Mouse (Mus musculus): ENCODE data around the gene Magea2. TPM values are rescaled to one million over a fixed set of nuclear protein-coding genes. Genes with fewer than 3 reads are reported as not detected.

Gene Magea2
- polyA plus RNA-seq (2017; shearing (Covaris generic)) = not detected

DNA sequence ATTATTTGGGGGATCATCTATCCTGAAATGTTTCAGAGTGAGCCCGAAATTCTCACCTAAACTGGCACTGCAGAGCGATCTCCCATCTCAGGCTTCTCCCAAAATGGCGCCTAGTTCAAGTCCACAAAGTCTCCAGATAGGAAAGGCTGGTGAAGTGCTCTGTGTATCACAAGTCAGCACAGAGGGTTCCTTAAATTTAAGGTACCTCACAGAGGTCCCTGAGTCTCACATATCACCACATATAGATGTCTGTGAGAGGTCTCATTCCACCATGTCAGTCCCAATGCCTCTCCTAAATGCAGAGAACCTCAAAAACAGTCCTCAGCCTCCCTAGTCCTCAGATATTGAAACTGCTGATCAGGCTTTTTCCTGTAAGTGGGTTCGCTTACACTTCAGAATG, at the start of gene Magea2:
Gene Magea2, minus strand, starts transcription at position 101 of the 400 bp plus-strand sequence.

DNA sequence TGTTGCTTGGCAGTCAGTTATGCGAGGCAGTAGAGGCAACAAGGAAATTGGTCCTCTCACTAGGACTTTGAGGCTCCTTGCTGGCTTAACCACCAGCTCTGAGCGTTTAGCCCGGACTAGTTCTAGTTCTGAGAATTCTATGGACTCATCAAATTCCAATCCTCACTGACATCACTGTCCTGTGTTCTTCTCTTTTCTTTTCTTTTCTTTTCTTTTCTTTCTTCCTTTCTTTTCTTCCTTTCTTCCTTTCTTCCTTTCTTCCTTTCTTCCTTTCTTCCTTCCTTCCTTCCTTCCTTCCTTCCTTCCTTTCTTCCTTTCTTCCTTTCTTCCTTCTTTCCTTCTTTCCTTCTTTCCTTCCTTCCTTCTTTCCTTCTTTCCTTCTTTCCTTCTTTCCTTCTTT, 34.8 kb upstream of the Magea2 start, which contains the start of gene Cldn34b2:
Gene Cldn34b2, minus strand, starts transcription at position 101 of the 400 bp plus-strand sequence.

DNA sequence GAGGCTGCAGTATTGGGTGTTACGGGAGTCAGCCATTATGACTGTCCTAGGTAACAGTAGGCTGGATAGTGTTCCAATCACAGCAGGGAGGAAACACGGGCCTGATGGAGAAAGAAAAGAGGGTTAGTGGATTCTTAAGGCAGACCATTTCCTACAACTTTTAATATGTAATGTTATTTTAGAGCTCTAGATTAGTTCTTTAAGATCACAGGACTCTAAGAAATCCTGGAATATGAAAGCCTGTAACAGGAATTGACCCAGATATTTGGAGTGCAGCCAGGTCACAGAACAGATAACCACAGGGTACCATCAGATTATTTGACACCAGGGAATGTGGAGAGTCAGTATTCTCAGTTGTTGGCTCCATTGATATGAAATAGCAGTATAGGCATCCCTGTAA, 3.8 kb downstream of the Magea2 start, which contains the start of gene Magea1:
Gene Magea1, minus strand, starts transcription at position 101 of the 400 bp plus-strand sequence.

DNA sequence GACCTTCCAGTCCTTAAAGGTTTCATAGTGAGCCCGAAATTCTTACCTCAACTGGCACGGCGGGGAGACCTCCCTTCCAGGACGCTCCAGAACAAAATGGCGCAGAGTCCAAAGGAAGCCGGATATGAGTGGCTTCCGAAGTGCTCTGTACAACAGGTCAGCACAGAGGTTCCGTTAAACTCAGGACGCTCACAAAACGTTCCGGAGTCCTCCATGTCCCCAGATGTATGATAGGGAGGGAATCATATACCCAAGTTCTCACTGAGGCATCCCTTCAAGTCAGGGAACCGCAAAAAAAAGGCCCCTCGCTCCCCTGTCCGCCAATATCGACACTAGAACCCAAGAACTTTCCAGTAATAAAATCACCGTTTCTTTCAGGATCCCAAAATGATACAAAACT, 30.4 kb downstream of the Magea2 start, which contains the start of gene Magea5:
Gene Magea5, minus strand, starts transcription at position 101 of the 400 bp plus-strand sequence.

DNA sequence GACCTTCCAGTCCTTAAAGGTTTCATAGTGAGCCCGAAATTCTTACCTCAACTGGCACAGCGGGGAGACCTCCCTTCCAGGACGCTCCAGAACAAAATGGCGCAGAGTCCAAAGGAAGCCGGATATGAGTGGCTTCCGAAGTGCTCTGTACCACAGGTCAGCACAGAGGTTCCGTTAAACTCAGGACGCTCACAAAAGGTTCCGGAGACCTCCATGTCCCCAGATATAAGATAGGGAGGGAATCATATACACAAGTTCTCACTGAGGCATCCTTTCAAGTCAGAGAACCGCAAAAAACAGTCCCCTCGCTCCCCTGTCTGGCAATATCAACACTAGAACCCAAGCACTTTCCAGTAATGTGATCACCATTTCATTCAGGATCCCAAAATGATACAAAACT, 97.7 kb downstream of the Magea2 start, which contains the start of gene Magea8:
Gene Magea8, minus strand, starts transcription at position 101 of the 400 bp plus-strand sequence.

Other genes with a start within 250 kb of the Magea2 start
- gene Cldn34b1, start 203.4 kb downstream of the Magea2 start, polyA plus RNA-seq (2017; shearing (Covaris generic)) = under 1 TPM in 1 of 2 experiments, not detected in 1; 0.19 TPM
- gene Magea6, start 157.7 kb downstream of the Magea2 start, polyA plus RNA-seq (2017; shearing (Covaris generic)) = under 1 TPM in 1 of 2 experiments, not detected in 1; 0.47 TPM
- not detected for gene Magea3, start 144.2 kb downstream of the Magea2 start, polyA plus RNA-seq (2017; shearing (Covaris generic))
- gene Magea8, start 97.8 kb downstream of the Magea2 start, polyA plus RNA-seq (2017; shearing (Covaris generic)) = not detected
- gene Magea5, start 30.5 kb downstream of the Magea2 start, polyA plus RNA-seq (2017; shearing (Covaris generic)) = not detected
- under 1 TPM in 1 of 2 experiments, not detected in 1; 0.24 TPM for gene Magea1, start 3.9 kb downstream of the Magea2 start, polyA plus RNA-seq (2017; shearing (Covaris generic))
- gene Cldn34b2, start 34.7 kb upstream of the Magea2 start, polyA plus RNA-seq (2017; shearing (Covaris generic)) = not detected
- gene Sat1, start 122.8 kb upstream of the Magea2 start, polyA plus RNA-seq (2017; shearing (Covaris generic)) = 100 to 1,000 TPM; 259 to 331 TPM
- gene Acot9, start 168.8 kb upstream of the Magea2 start, polyA plus RNA-seq (2017; shearing (Covaris generic)) = 10 to 100 TPM; 67.8 to 98.0 TPM
- gene Prdx4, start 247.1 kb upstream of the Magea2 start, polyA plus RNA-seq (2017; shearing (Covaris generic)) = 10 to 100 TPM; 39.9 to 45.0 TPM